ENCODE assay signal across 9 mouse cellular contexts in the genomic region with DNA sequence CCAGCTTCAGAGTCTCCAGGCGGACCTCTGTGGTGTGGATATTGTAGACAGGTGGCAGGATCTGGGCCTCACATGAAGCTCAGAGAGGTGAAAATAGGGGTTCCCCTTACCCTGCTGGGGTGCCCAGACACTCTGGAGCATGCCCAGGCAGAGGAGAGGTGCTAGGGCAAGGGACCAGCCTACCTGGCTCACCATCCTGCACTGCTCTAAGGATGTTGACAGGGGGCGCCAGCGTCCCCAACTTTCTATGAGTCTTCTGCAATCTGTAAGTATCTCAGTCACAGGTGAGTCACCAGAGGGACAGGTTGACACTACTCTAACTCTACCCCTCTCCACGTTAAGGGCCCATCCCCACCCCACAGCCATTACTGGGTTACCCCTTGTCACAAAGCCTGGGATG. TPM values are rescaled to one million over a fixed set of nuclear protein-coding genes. Genes with fewer than 3 reads are reported as not detected.
DNase-seq lines count a peak whose midpoint lies in the region; ATAC-seq and TF ChIP-seq lines count a peak whose summit lies in the region.
"Had no signal": no experiment of that assay in that cellular context is flagged by ENCODE, and none has a peak within 500 bp of the region (broad histone marks: within the 10 kb centered on the region; RNA-seq: fewer than 3 reads in every experiment).

No protein-coding gene starts in this region.

- TF ChIP-seq POLR2A in MEL (IDR thresholded peaks at IDR 0.05; ENCODE audit: control insufficient read depth in 1 of 2, insufficient read depth in 1 of 2, low read depth in 1 of 2, low read length in 2 of 2, poor library complexity in 1 of 2), result no peak

- intact Hi-C loops in heart, postnatal 36 days (cut with DNase I), result no loop called here

- ATAC-seq in limb, embryonic 13.5 days (ENCODE audit: low FRiP score, low read depth), result no peak
- ATAC-seq in hindbrain, embryonic 14.5 days (ENCODE audit: low FRiP score), result no peak

- no peak overlapping the region for H3K4me2 ChIP-seq in limb, embryonic 13.5 days (replicated peaks)
- H3K4me2 ChIP-seq in hindbrain, embryonic 14.5 days (replicated peaks), result no peak overlapping the region

- H3K9me3 ChIP-seq in heart, embryonic 10.5 days, result no peaks in the 10 kb centered on the region
- H3K9me3 ChIP-seq in MEL (replicated peaks; ENCODE audit: insufficient read depth, low read length), result no peaks in the 10 kb centered on the region
- no peaks in the 10 kb centered on the region for H3K9me3 ChIP-seq in limb, embryonic 13.5 days
- no peaks in the 10 kb centered on the region for H3K9me3 ChIP-seq in hindbrain, embryonic 14.5 days (ENCODE audit: control insufficient read depth, low read length)

- TF ChIP-seq CTCF in MEL (IDR thresholded peaks at IDR 0.05 in 2 of 3, conservative IDR thresholded peaks at IDR 0.05 in 1 of 3; ENCODE audit: control insufficient read depth in 1 of 3, insufficient read depth in 1 of 3, low read depth in 2 of 3, low read length in 3 of 3, poor library complexity in 1 of 3, severe bottlenecking in 1 of 3), result peak in 2 of 3 experiments; percentile 95 to 97; a peak in 4 of 6 replicates

- 21% methylated on average over 4 of the region's 4 CpGs for WGBS in heart, embryonic 10.5 days
- 28% methylated on average over 4 of the region's 4 CpGs for WGBS in limb, embryonic 13.5 days
- WGBS in hindbrain, embryonic 14.5 days, result 27% methylated on average over 4 of the region's 4 CpGs

- H3K9ac ChIP-seq in MEL (ENCODE audit: control insufficient read depth, low read depth, low read length, poor library complexity, severe bottlenecking), result no peak overlapping the region
- H3K9ac ChIP-seq in limb, embryonic 13.5 days, result no peak overlapping the region
- no peak overlapping the region for H3K9ac ChIP-seq in hindbrain, embryonic 14.5 days

- H3K27ac ChIP-seq in heart, embryonic 10.5 days, result peak overlapping the region; percentile 93; the same call in 1 of the 2 replicates
- no peak overlapping the region for H3K27ac ChIP-seq in MEL (ENCODE audit: control insufficient read depth, low read depth, low read length)
- H3K27ac ChIP-seq in limb, embryonic 13.5 days, result 0 out of 2 replicates have a peak overlapping the region, but pooled peaks have one; percentile 15
- H3K27ac ChIP-seq in hindbrain, embryonic 14.5 days, result no peak overlapping the region
- H3K27ac ChIP-seq: macrophage had no signal

- no peak for TF ChIP-seq EP300 in MEL (IDR thresholded peaks at IDR 0.05; ENCODE audit: low read depth in 1 of 2, low read length in 2 of 2)

- peaks cover 47% of the 10 kb centered on the region for H3K4me1 ChIP-seq in heart, embryonic 10.5 days
- peaks cover 12 to 24% of the 10 kb centered on the region in 2 experiments for H3K4me1 ChIP-seq in MEL (ENCODE audit: control insufficient read depth in 1 of 2, insufficient read depth in 2 of 2, low read length in 2 of 2)
- peaks cover 28% of the 10 kb centered on the region for H3K4me1 ChIP-seq in limb, embryonic 13.5 days
- peaks cover 22% of the 10 kb centered on the region for H3K4me1 ChIP-seq in hindbrain, embryonic 14.5 days (replicated peaks; ENCODE audit: control insufficient read depth, insufficient read depth, low read length)

- peak; percentile 69 for TF ChIP-seq RAD21 in MEL (IDR thresholded peaks at IDR 0.05; ENCODE audit: low read depth, low read length)

- H3K27me3 ChIP-seq in heart, embryonic 10.5 days (ENCODE audit: insufficient read depth, poor library complexity, severe bottlenecking), result peaks cover 33% of the 10 kb centered on the region; the same call in 1 of the 2 replicates
- H3K27me3 ChIP-seq in MEL (ENCODE audit: control insufficient read depth in 1 of 2, insufficient read depth in 2 of 2, low read length in 2 of 2), result no peaks in the 10 kb centered on the region
- no peaks in the 10 kb centered on the region for H3K27me3 ChIP-seq in limb, embryonic 13.5 days
- H3K27me3 ChIP-seq in hindbrain, embryonic 14.5 days (ENCODE audit: control insufficient read depth, insufficient read depth, low read length), result no peaks in the 10 kb centered on the region

- peaks cover under 1% of the 10 kb centered on the region; the same call in 1 of the 2 replicates for H3K79me2 ChIP-seq in MEL (ENCODE audit: control insufficient read depth, insufficient read depth, low read length, poor library complexity)

- no peak for DNase-seq in heart, embryonic 10.5 days (ENCODE audit: low spot score)
- DNase-seq in heart, postnatal 36 days, result no peak
- DNase-seq in 3T3-L1 (ENCODE audit: low read depth, low spot score) (peak; percentile 38), MEL (ENCODE audit: low read depth, low spot score) (peak; percentile 82)
- DNase-seq in frontal cortex, postnatal 36 days (ENCODE audit: low spot score in 2 of 2), result no peak
- no peak for DNase-seq in hindbrain, embryonic 14.5 days (ENCODE audit: low spot score)
- DNase-seq in layer of hippocampus, postnatal 14 days (ENCODE audit: low spot score in 2 of 2), result no peak

- H3K4me3 ChIP-seq in heart, embryonic 10.5 days, result no peak overlapping the region
- no peak overlapping the region for H3K4me3 ChIP-seq in MEL (ENCODE audit: control insufficient read depth in 1 of 2, insufficient read depth in 1 of 2, low read depth in 2 of 2, low read length in 2 of 2)
- H3K4me3 ChIP-seq in limb, embryonic 13.5 days, result no peak overlapping the region
- no peak overlapping the region for H3K4me3 ChIP-seq in hindbrain, embryonic 14.5 days (replicated peaks; ENCODE audit: low read length)

- H3K36me3 ChIP-seq in heart, embryonic 10.5 days, result no peaks in the 10 kb centered on the region
- H3K36me3 ChIP-seq in MEL (ENCODE audit: control insufficient read depth in 1 of 2, insufficient read depth in 2 of 2, low read length in 2 of 2), result peaks cover 0 to 15% of the 10 kb centered on the region in 2 experiments; a peak in 2 of 4 replicates
- no peaks in the 10 kb centered on the region for H3K36me3 ChIP-seq in limb, embryonic 13.5 days
- no peaks in the 10 kb centered on the region for H3K36me3 ChIP-seq in hindbrain, embryonic 14.5 days (replicated peaks; ENCODE audit: control insufficient read depth, insufficient read depth)

TF ChIP-seq in MEL, 35 proteins besides CTCF, POLR2A, EP300 and RAD21 (continues in another document):
- TF ChIP-seq MAZ (IDR thresholded peaks at IDR 0.05; ENCODE audit: low read depth, low read length), result 0 out of 2 replicates have a peak, but pooled peaks have one; percentile 39
- no peak for TF ChIP-seq JUND (IDR thresholded peaks at IDR 0.05; ENCODE audit: low read depth, low read length)
- TF ChIP-seq GABPA (IDR thresholded peaks at IDR 0.05; ENCODE audit: low read depth, low read length), result no peak
- no peak for TF ChIP-seq UBTF (IDR thresholded peaks at IDR 0.05; ENCODE audit: borderline replicate concordance, insufficient read depth, low read depth, low read length)
- no peak for TF ChIP-seq HCFC1 (IDR thresholded peaks at IDR 0.05; ENCODE audit: low read depth, low read length)
- TF ChIP-seq ETS1 (IDR thresholded peaks at IDR 0.05; ENCODE audit: low read depth, low read length), result no peak
- TF ChIP-seq POLR2AphosphoS5 (IDR thresholded peaks at IDR 0.05; ENCODE audit: borderline replicate concordance, low read depth, low read length), result no peak
- peak; percentile 56 for TF ChIP-seq ZC3H11A (IDR thresholded peaks at IDR 0.05; ENCODE audit: low read depth, low read length)
- no peak for TF ChIP-seq BHLHE40 (IDR thresholded peaks at IDR 0.05; ENCODE audit: borderline replicate concordance, low read depth, low read length)

RNA-seq across cellular contexts. Expression of gene Nudt14, which starts 5.4 kb away (rescaled TPM):
- 48.6 and 65.5 TPM in 2 replicates for polyA plus RNA-seq in heart, embryonic 10.5 days (2016; fragmentation: Nextera tagmentation; extraction: Ambion mirVana)
- 10 to 100 TPM in 1 of 2 experiments, 1 to 10 TPM in 1; 5.6 to 10.6 TPM for total RNA-seq in heart, postnatal 36 days (2021)
- 19.0 and 20.1 TPM in 2 replicates for total RNA-seq in MEL (2012; rRNA removed)
- 10 to 100 TPM in 1 of 2 experiments, not detected in 1; 61.0 TPM for polyA plus RNA-seq in MEL (2012; ENCODE audit: insufficient read depth in 1 of 2, insufficient read length in 2 of 2, low read depth in 1 of 2, low replicate concordance in 2 of 2, missing spikeins in 1 of 2)
- polyA plus RNA-seq in limb, embryonic 13.5 days (2015; fragmentation: Nextera tagmentation; extraction: Ambion mirVana), result 83.8 and 88.9 TPM in 2 replicates
- 60.9 and 70.1 TPM in 2 replicates for polyA plus RNA-seq in hindbrain, embryonic 14.5 days (2014; fragmentation: Nextera tagmentation; extraction: Ambion mirVana)
- 10 to 100 TPM in 1 of 2 experiments, 1 to 10 TPM in 1; 7.5 to 11.1 TPM for total RNA-seq in layer of hippocampus, postnatal 14 days (2021)

RNA-seq across cellular contexts. Expression of gene Jag2, which starts 17.7 kb away (rescaled TPM):
- polyA plus RNA-seq in heart, embryonic 10.5 days (2016; fragmentation: Nextera tagmentation; extraction: Ambion mirVana), result 2.0 and 3.6 TPM in 2 replicates
- total RNA-seq in heart, postnatal 36 days (2021), result 10 to 100 TPM; 24.4 to 28.4 TPM
- total RNA-seq in MEL (2012; rRNA removed), result 0.75 and 1.0 TPM in 2 replicates
- 1 to 10 TPM in 1 of 2 experiments, not detected in 1; 3.9 TPM for polyA plus RNA-seq in MEL (2012; ENCODE audit: insufficient read depth in 1 of 2, insufficient read length in 2 of 2, low read depth in 1 of 2, low replicate concordance in 2 of 2, missing spikeins in 1 of 2)
- 5.9 and 7.8 TPM in 2 replicates for polyA plus RNA-seq in limb, embryonic 13.5 days (2015; fragmentation: Nextera tagmentation; extraction: Ambion mirVana)
- polyA plus RNA-seq in hindbrain, embryonic 14.5 days (2014; fragmentation: Nextera tagmentation; extraction: Ambion mirVana), result 12.5 and 16.1 TPM in 2 replicates
- 10 to 100 TPM; 45.2 to 50.8 TPM for total RNA-seq in layer of hippocampus, postnatal 14 days (2021)

RNA-seq across cellular contexts. Expression of gene Btbd6, which starts 29.0 kb away (rescaled TPM):
- polyA plus RNA-seq in heart, embryonic 10.5 days (2016; fragmentation: Nextera tagmentation; extraction: Ambion mirVana), result 22.3 and 23.6 TPM in 2 replicates
- total RNA-seq in heart, postnatal 36 days (2021), result 10 to 100 TPM; 24.3 to 24.7 TPM
- 0.88 and 1.8 TPM in 2 replicates for total RNA-seq in MEL (2012; rRNA removed)
- 1 to 10 TPM in 1 of 2 experiments, not detected in 1; 3.0 TPM for polyA plus RNA-seq in MEL (2012; ENCODE audit: insufficient read depth in 1 of 2, insufficient read length in 2 of 2, low read depth in 1 of 2, low replicate concordance in 2 of 2, missing spikeins in 1 of 2)
- 26.7 and 27.5 TPM in 2 replicates for polyA plus RNA-seq in limb, embryonic 13.5 days (2015; fragmentation: Nextera tagmentation; extraction: Ambion mirVana)
- polyA plus RNA-seq in hindbrain, embryonic 14.5 days (2014; fragmentation: Nextera tagmentation; extraction: Ambion mirVana), result 52.2 and 52.8 TPM in 2 replicates
- total RNA-seq in layer of hippocampus, postnatal 14 days (2021), result 10 to 100 TPM; 47.1 to 47.2 TPM

RNA-seq across cellular contexts. Expression of gene Brf1, which starts 53.2 kb away (rescaled TPM):
- polyA plus RNA-seq in heart, embryonic 10.5 days (2016; fragmentation: Nextera tagmentation; extraction: Ambion mirVana), result 35.3 and 41.5 TPM in 2 replicates
- total RNA-seq in heart, postnatal 36 days (2021), result 10 to 100 TPM; 24.5 to 25.3 TPM
- total RNA-seq in MEL (2012; rRNA removed), result 90.6 and 105 TPM in 2 replicates
- polyA plus RNA-seq in MEL (2012; ENCODE audit: insufficient read depth in 1 of 2, insufficient read length in 2 of 2, low read depth in 1 of 2, low replicate concordance in 2 of 2, missing spikeins in 1 of 2), result 100 to 1,000 TPM in 1 of 2 experiments, not detected in 1; 159 TPM
- polyA plus RNA-seq in limb, embryonic 13.5 days (2015; fragmentation: Nextera tagmentation; extraction: Ambion mirVana), result 71.4 and 74.0 TPM in 2 replicates
- polyA plus RNA-seq in hindbrain, embryonic 14.5 days (2014; fragmentation: Nextera tagmentation; extraction: Ambion mirVana), result 41.4 and 46.3 TPM in 2 replicates
- 10 to 100 TPM; 51.2 to 58.9 TPM for total RNA-seq in layer of hippocampus, postnatal 14 days (2021)

Comparison
In these comparisons a context has a peak if more than half of its experiments do, and no peak if none do; other contexts are left out.
1. DNase-seq: peak in 3T3-L1 (single experiment) and MEL (single experiment); none in heart, embryonic 10.5 days (single experiment), heart, postnatal 36 days (0 of 2), frontal cortex, postnatal 36 days (0 of 2), hindbrain, embryonic 14.5 days (single experiment) and layer of hippocampus, postnatal 14 days (0 of 2).
2. H3K27ac ChIP-seq: peak in heart, embryonic 10.5 days (single experiment) and limb, embryonic 13.5 days (single experiment); none in MEL (single experiment) and hindbrain, embryonic 14.5 days (single experiment).